Mouse (Mus musculus): ENCODE measurements at regions not wholly inside any gene's neighbourhood (a gene's known extent, or its start where the extent isn't known, plus 50 kb on each side); places are given as distances from the start of the nearest gene placed in this dataset.

DNA sequence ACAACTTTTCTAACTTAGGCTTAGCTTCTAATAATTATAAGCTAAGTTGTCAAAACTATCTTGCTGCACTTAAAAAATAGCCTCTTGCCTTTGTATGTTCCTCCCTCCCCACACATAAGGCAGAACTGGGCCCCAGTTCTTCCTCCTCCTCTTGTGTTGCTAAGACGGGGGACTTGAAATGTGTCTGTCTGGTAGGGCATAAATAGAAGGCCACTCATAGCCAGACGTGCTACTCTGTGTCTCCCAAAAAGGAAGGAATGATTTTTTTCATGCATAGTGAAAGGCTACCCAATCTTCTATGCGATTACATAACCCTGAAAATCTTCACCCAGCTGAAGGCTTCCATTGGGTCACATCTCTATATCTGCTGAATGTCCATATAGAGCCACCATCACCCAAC is 183.5 kb downstream of the Hsfy2 start:
- no peak overlapping the region for H3K4me3 ChIP-seq (replicated peaks; ENCODE audit: extremely low read depth, low read depth, low read length)
- TF ChIP-seq POLR2A (IDR thresholded peaks at IDR 0.05; ENCODE audit: borderline replicate concordance, extremely low read depth, low read depth, low read length): no peak
- TF ChIP-seq CTCF (IDR thresholded peaks at IDR 0.05; ENCODE audit: insufficient read depth, low read length): no peak
- no peak for DNase-seq
- no peaks in the 10 kb centered on the region for H3K4me1 ChIP-seq (ENCODE audit: control insufficient read depth, insufficient read depth, low read length)
- WGBS: 75% methylated on average over 3 of the region's 3 CpGs

DNA sequence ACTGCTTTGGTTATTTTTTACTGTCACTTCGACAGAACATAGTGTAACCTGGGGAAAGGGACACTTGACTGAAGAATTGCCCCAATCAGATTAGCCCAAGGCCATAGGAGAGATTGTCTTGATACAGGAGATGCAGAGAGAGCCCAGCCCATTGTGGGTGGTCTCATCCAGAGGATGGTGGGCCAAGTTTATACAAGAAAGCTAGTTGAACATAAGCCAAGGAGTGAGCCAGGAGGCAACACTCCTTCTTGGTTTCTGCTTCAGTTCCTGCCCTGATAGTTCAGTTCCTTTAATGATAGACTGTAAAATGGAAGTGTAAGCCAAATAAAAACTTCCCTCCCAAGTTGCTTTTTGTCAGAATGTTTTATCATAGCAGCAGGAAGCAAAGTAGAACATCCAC is 194.4 kb downstream of the Hsfy2 start:
- TF ChIP-seq CTCF (IDR thresholded peaks at IDR 0.05; ENCODE audit: insufficient read depth, low read length): no peak
- TF ChIP-seq POLR2A (IDR thresholded peaks at IDR 0.05; ENCODE audit: borderline replicate concordance, extremely low read depth, low read depth, low read length): no peak
- DNase-seq: no peak
- Histone ChIP-seq H3K4me1 (ENCODE audit: control insufficient read depth, insufficient read depth, low read length) (no peaks in the 10 kb centered on the region), H3K4me3 (replicated peaks; ENCODE audit: extremely low read depth, low read depth, low read length) (no peak overlapping the region)
- WGBS: 69% methylated on average over 1 of the region's 1 CpGs

DNA sequence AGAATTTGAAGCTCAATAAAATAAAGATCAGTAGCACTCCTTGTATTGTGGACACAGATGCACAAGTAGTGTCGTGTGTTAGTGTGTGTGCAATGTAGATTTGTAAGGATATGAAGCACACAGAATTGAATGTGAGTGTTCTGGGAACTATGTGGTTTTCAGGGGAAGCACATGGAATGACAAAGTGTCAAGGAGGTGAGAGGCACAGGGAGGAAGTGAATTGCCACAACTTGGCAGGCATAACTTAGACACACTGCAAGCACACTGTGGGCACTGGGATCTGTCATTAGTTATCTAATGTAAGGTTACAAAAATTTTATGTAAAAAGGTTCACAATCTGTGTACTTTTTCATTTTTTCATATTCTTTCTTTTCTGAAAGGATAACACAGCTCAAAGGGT is 230.4 kb downstream of the Hsfy2 start:
- no peak for DNase-seq
- TF ChIP-seq POLR2A (IDR thresholded peaks at IDR 0.05; ENCODE audit: borderline replicate concordance, extremely low read depth, low read depth, low read length) (no peak), CTCF (IDR thresholded peaks at IDR 0.05; ENCODE audit: insufficient read depth, low read length) (no peak)
- WGBS: 71% methylated on average over 1 of the region's 1 CpGs
- Histone ChIP-seq H3K4me3 (replicated peaks; ENCODE audit: extremely low read depth, low read depth, low read length) (no peak overlapping the region), H3K4me1 (ENCODE audit: control insufficient read depth, insufficient read depth, low read length) (no peaks in the 10 kb centered on the region)

DNA sequence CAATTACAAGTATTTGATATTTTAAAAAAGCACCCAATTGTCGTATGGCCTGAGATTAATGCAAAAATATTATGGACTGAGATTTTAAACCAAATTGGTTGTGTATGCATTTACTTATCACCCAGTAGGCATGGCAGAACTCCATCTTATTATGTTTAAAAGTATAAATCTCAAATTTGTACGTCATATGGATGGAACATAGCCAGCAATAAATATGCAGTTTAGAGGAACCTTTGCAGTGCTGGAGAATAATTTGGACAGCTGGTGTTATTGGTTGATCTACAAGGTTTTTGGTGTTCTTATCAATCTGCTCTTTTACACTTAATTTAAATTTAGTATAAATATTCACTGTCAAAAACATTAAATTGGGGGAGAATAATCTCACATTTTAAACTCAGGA is 233.9 kb downstream of the Hsfy2 start:
- no peak for TF ChIP-seq POLR2A (IDR thresholded peaks at IDR 0.05; ENCODE audit: borderline replicate concordance, extremely low read depth, low read depth, low read length)
- no peak overlapping the region for H3K4me3 ChIP-seq (replicated peaks; ENCODE audit: extremely low read depth, low read depth, low read length)
- WGBS: 69% methylated on average over 2 of the region's 2 CpGs
- no peaks in the 10 kb centered on the region for H3K4me1 ChIP-seq (ENCODE audit: control insufficient read depth, insufficient read depth, low read length)
- no peak for DNase-seq

DNA sequence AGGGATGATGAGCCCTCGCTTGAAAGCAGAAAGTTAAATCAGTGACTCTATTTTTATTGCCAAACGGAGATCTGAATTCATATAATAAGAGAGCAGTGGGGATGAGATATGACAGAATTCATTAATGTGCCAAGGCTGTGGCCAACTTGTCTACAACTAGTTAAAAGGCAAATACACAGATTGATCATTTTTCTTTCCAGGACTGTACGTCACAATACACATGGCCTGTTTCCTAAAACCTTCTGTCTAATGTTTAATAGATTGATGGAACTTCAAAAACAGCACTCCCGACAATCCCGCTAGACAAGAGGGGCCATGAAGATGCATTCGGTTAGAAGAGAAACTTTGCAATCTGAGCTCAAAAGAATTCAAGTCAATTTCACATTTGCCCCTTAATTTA is 241.4 kb downstream of the Hsfy2 start:
- no peak for DNase-seq
- TF ChIP-seq CTCF (IDR thresholded peaks at IDR 0.05; ENCODE audit: insufficient read depth, low read length): no peak
- no peak for TF ChIP-seq POLR2A (IDR thresholded peaks at IDR 0.05; ENCODE audit: borderline replicate concordance, extremely low read depth, low read depth, low read length)
- whole genome bisulfite sequencing: 75% methylated on average over 6 of the region's 6 CpGs

DNA sequence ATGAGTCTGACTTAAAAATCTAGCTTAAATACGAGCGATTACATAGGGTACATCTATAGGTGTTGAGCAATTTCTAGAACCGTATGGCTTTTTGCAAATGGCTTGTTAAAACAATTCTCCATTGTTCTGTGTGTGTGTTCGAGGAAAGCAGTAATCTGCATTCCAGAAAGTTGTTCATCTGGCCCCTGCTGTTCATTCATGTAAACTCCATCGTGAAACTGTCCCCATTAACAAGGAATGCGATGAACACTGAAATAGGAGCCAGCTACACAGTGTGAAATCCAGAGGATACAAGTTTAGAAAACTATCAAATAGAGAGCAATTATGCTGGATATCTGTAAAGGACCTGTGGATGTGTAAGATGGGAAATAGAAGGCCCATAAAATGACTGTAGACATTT is 250.1 kb downstream of the Hsfy2 start:
- H3K4me3 ChIP-seq (replicated peaks; ENCODE audit: extremely low read depth, low read depth, low read length): no peak overlapping the region
- WGBS: 63% methylated on average over 6 of the region's 6 CpGs

More for the DNA sequence above, 241.4 kb downstream of the Hsfy2 start:
- H3K4me3 ChIP-seq (replicated peaks; ENCODE audit: extremely low read depth, low read depth, low read length): no peak overlapping the region
- H3K4me1 ChIP-seq (ENCODE audit: control insufficient read depth, insufficient read depth, low read length): no peaks in the 10 kb centered on the region

DNA sequence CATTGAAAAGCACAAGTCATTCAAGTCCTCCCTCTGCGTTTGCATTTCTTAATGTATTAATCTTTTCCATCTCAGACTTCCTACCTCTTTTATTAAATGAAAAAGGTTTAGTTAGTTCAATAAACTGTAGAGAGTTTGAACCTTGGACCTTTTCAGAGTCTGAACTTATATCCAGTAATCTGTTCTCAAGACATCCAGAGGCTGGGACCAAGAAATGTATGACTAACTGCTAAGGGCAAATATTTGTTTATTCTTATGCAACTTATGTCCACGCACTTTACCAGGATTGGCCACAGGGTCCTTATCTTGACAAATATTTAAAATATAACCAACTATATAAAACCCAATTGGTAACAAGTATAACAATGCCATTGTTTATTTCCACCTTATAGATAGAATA is 270.9 kb downstream of the Hsfy2 start:
- 69% methylated on average over 2 of the region's 2 CpGs for WGBS
- no peak for DNase-seq
- TF ChIP-seq POLR2A (IDR thresholded peaks at IDR 0.05; ENCODE audit: borderline replicate concordance, extremely low read depth, low read depth, low read length) (no peak), CTCF (IDR thresholded peaks at IDR 0.05; ENCODE audit: insufficient read depth, low read length) (no peak)
- H3K4me1 ChIP-seq (ENCODE audit: control insufficient read depth, insufficient read depth, low read length): no peaks in the 10 kb centered on the region
- H3K4me3 ChIP-seq (replicated peaks; ENCODE audit: extremely low read depth, low read depth, low read length): no peak overlapping the region

More for the DNA sequence above, 250.1 kb downstream of the Hsfy2 start:
- H3K4me1 ChIP-seq (ENCODE audit: control insufficient read depth, insufficient read depth, low read length): no peaks in the 10 kb centered on the region
- no peak for TF ChIP-seq POLR2A (IDR thresholded peaks at IDR 0.05; ENCODE audit: borderline replicate concordance, extremely low read depth, low read depth, low read length)
- no peak for TF ChIP-seq CTCF (IDR thresholded peaks at IDR 0.05; ENCODE audit: insufficient read depth, low read length)
- DNase-seq: no peak

DNA sequence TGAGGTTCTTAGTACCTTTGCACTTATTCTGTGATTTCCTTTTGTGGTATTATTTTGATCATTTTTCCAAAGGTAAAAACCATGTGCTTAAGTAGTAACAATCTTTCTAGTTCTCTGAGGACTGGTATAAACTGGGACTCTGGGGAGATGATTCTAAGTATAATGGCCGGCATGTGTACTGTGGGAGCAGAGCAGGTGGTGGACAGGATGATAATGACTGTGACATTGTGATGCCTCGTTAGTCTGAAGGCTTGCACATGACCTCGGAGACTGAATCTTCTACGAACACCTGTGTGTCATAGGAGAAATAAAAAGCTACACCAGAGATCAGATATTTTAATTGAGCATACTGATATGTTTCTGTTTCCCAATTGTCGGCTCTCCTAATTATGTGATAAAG is 276.4 kb downstream of the Hsfy2 start:
- TF ChIP-seq POLR2A (IDR thresholded peaks at IDR 0.05; ENCODE audit: borderline replicate concordance, extremely low read depth, low read depth, low read length) (no peak), CTCF (IDR thresholded peaks at IDR 0.05; ENCODE audit: insufficient read depth, low read length) (no peak)
- no peak for DNase-seq
- Histone ChIP-seq H3K4me3 (replicated peaks; ENCODE audit: extremely low read depth, low read depth, low read length) (no peak overlapping the region), H3K4me1 (ENCODE audit: control insufficient read depth, insufficient read depth, low read length) (no peaks in the 10 kb centered on the region)
- 79% methylated on average over 5 of the region's 5 CpGs for WGBS

DNA sequence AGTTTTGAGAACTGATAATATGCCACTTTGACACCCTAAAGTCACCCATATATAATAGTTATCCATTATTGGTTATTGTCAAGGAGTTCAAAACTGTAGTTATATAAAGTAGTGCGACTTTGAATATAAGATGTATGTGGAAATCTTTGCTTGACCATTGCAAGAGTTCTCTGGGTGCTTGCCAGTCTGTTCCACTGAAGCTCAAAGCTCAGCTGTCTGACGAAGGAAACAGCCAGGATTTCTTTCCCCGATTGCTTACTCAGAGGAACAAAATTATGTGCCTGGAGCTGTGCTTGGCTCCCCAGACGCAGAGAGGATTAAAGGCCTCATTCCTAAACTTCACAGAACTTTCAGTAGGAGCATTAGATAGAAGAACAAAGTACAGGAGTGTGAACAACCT is 290.6 kb downstream of the Hsfy2 start:
- H3K4me1 ChIP-seq (ENCODE audit: control insufficient read depth, insufficient read depth, low read length): no peaks in the 10 kb centered on the region
- 54% methylated on average over 4 of the region's 4 CpGs for WGBS
- TF ChIP-seq CTCF (IDR thresholded peaks at IDR 0.05; ENCODE audit: insufficient read depth, low read length) (no peak), POLR2A (IDR thresholded peaks at IDR 0.05; ENCODE audit: borderline replicate concordance, extremely low read depth, low read depth, low read length) (no peak)
- no peak for DNase-seq
- no peak overlapping the region for H3K4me3 ChIP-seq (replicated peaks; ENCODE audit: extremely low read depth, low read depth, low read length)

- Histone ChIP-seq H3K4me3 (replicated peaks; ENCODE audit: extremely low read depth, low read depth, low read length) (no peak overlapping the region), H3K4me1 (ENCODE audit: control insufficient read depth, insufficient read depth, low read length) (no peaks in the 10 kb centered on the region)
- DNase-seq: no peak
- 59% methylated on average over 6 of the region's 6 CpGs for WGBS
- TF ChIP-seq CTCF (IDR thresholded peaks at IDR 0.05; ENCODE audit: insufficient read depth, low read length): no peak
- TF ChIP-seq POLR2A (IDR thresholded peaks at IDR 0.05; ENCODE audit: borderline replicate concordance, extremely low read depth, low read depth, low read length): no peak
These were observed 292.3 kb downstream of the Hsfy2 start for GRCm38 (mm10) chr1:56344952-56345351.

DNA sequence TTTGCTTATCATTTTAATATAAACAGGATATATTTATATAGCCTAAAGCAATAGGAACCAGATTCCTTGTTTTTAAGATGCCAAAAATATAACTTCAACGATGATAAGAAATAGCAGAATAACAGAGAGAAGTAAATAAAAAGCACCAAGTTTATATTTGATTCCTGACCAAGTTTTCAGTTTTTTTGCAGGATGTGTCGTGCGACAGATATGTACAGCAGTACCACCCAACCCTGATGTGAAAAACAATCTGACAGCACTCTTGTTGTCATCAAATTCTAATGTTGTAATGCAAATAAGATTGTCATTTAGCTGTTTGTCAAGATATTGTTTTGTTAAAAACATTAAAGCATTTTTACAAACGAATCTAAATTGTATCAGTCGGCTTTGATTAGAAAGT is 309.9 kb downstream of the Hsfy2 start:
- H3K4me3 ChIP-seq (replicated peaks; ENCODE audit: extremely low read depth, low read depth, low read length): no peak overlapping the region
- no peak for TF ChIP-seq CTCF (IDR thresholded peaks at IDR 0.05; ENCODE audit: insufficient read depth, low read length)
- TF ChIP-seq POLR2A (IDR thresholded peaks at IDR 0.05; ENCODE audit: borderline replicate concordance, extremely low read depth, low read depth, low read length): no peak
- WGBS: 58% methylated on average over 5 of the region's 5 CpGs

More for the DNA sequence above, 309.9 kb downstream of the Hsfy2 start:
- no peak for DNase-seq
- H3K4me1 ChIP-seq (ENCODE audit: control insufficient read depth, insufficient read depth, low read length): no peaks in the 10 kb centered on the region

Measured in lung, adult 2 months (tissue).